Mouse (Mus musculus) liver, embryonic 14.5 days (tissue): ENCODE results near the gene Gucy1b2. TPM values are rescaled to one million over a fixed set of nuclear protein-coding genes. Genes with fewer than 3 reads are reported as not detected.

Experiments used
- ATAC-seq: fragments of 200-750 bp; cut with Nextera tagmentation; 2 replicates; pipeline ENCODE4 v1.8.0; 2017; ENCODE audit warnings: moderate number of reproducible peaks, mild to moderate bottlenecking, moderate library complexity; ENCODE audit not compliant: insufficient read depth
- DNase-seq, 3 experiments: peaks; one replicate each; pipeline ENCODE4 v3.0.0-alpha.2; 2012 to 2013; ENCODE audit warnings: low read depth in 3 of 3, low spot score in 3 of 3
- H3K27ac ChIP-seq: fragments of 300-500 bp; sonication (generic); 2 replicates; pipeline ENCODE4 v1.5.1; 2014; ENCODE audit warnings: moderate library complexity, mild to moderate bottlenecking, control low read depth, inconsistent platforms
- H3K27me3 ChIP-seq: fragments of 300-500 bp; sonication (generic); 2 replicates; pipeline ENCODE4 v1.6.1; 2014; ENCODE audit warnings: mild to moderate bottlenecking, low read length, moderate library complexity; ENCODE audit not compliant: control insufficient read depth, insufficient read depth
- H3K36me3 ChIP-seq: fragments of 300-500 bp; sonication (generic); replicated peaks from 2 replicates; pipeline ENCODE4 v1.6.1; 2014; ENCODE audit warnings: low read depth; ENCODE audit not compliant: control insufficient read depth, insufficient read depth
- H3K4me1 ChIP-seq, 2 experiments: fragments of 200-500 bp in 1 of 2; fragments of 300-500 bp in 1 of 2; sonication (generic) in 1 of 2; replicated peaks; 2 replicates each; pipeline ENCODE4 v1.6.1; 2012 to 2014; ENCODE audit warnings: antibody characterized with exemption in 1 of 2, inconsistent platforms in 1 of 2, low read length in 1 of 2; ENCODE audit not compliant: control insufficient read depth in 2 of 2, insufficient read depth in 2 of 2
- H3K4me2 ChIP-seq: fragments of 300-500 bp; sonication (generic); 2 replicates; pipeline ENCODE4 v1.6.1; 2014; ENCODE audit warnings: low read depth, mild to moderate bottlenecking, control low read depth, moderate library complexity
- H3K4me3 ChIP-seq, 2 experiments: fragments of 200-500 bp in 1 of 2; fragments of 300-500 bp in 1 of 2; sonication (generic) in 1 of 2; 2 replicates each; pipeline ENCODE4 v1.5.1; 2012 to 2014; ENCODE audit warnings: low read depth in 2 of 2, low read length in 2 of 2, mild to moderate bottlenecking in 2 of 2, control low read depth in 1 of 2, inconsistent platforms in 1 of 2, moderate library complexity in 1 of 2; ENCODE audit not compliant: insufficient read depth in 1 of 2
- H3K9ac ChIP-seq: fragments of 300-500 bp; sonication (generic); replicated peaks from 2 replicates; pipeline ENCODE4 v1.6.1; 2014; ENCODE audit warnings: mild to moderate bottlenecking, control low read depth, moderate library complexity
- H3K9me3 ChIP-seq: fragments of 300-500 bp; sonication (generic); 2 replicates; pipeline ENCODE4 v1.6.1; 2016; ENCODE audit warnings: low read length, mixed read lengths; ENCODE audit not compliant: control insufficient read depth
- CTCF ChIP-seq: IDR thresholded peaks from 2 replicates; pipeline ENCODE4 v1.5.1; 2016; ENCODE audit warnings: antibody characterized with exemption, low read depth, control low read depth
- EP300 ChIP-seq: IDR thresholded peaks from 2 replicates; pipeline ENCODE4 v1.6.1; 2016; ENCODE audit warnings: antibody characterized with exemption, low read depth
- WGBS: fragments of 180-500 bp; shearing (Covaris S2); extraction: QIAGEN DNeasy Blood & Tissue Kit; methylation state at CpG from one replicate; pipeline ENCODE4 v1.1.7; 2014; ENCODE audit not compliant: insufficient replicate concordance; 5-methylcytosine and 5-hydroxymethylcytosine counted together
- polyA plus RNA-seq, 2 experiments: library from polyadenylated mRNA; depleted of rRNA in 1 of 2; stranded (reverse) in 1 of 2; unstranded in 1 of 2; fragments of >200 nt; fragmentation: Nextera tagmentation in 1 of 2; extraction: Ambion mirVana in 1 of 2; gene quantifications; 2 replicates each; pipeline versions ENCODE4 v1.2.1 to v1.2.3; 2012 to 2014

Gene Gucy1b2
- polyA plus RNA-seq, 2 experiments, result not detected

DNA sequence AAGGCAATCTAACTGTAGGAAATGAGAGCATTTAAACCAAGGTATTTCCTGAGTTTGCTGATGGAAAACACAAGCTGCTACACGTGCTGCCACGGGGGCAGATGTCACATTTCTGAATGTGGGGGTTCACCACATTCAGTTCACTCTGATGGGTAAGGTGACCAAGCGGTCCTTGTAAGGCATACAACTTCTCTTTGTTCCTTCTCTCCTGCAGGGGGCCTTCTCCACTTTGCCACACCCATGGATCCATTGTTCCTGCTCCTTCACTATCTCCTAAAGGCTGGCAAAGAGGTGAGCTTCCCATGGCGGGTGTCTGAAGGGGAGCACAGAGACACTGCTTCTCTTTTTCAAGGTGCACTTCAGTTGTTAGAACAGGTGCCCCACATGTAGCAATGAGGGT, 105.9 kb downstream of the Gucy1b2 start:
- Histone ChIP-seq H3K4me2 (no peak overlapping the region), H3K4me3 (no peak overlapping the region), H3K9ac (no peak overlapping the region), H3K9me3 (no peaks in the 10 kb centered on the region), H3K27ac (no peak overlapping the region), H3K27me3 (no peaks in the 10 kb centered on the region), H3K4me1 (no peaks in the 10 kb centered on the region), H3K36me3 (peaks cover 5% of the 10 kb centered on the region; the same call in 1 of the 2 replicates)
- DNase-seq, result no peak
- no peak for TF ChIP-seq CTCF
- WGBS, result 82% methylated on average over 4 of the region's 4 CpGs
- ATAC-seq, result no peak

DNA sequence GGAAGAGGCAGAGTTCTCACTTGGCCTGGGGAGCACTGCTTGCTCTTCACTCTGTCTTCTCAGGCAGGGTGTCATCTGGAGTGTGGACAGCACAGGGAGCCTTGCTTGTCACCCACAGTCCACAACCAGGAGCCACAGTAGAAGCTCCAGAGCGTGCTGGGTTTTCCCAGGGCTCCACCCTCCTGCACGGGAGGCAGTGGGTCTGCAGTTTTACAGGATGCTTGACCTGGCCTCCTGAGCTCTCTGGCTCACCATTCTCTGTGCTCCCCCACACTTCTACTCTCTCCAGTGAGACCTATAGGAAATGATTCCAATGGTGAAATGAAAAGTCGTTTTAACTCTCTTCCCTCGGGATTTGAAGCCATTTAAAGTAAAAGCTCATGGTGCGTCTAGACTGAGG, 106.3 kb downstream of the Gucy1b2 start:
- Histone ChIP-seq H3K4me2 (no peak overlapping the region), H3K36me3 (peaks cover 5% of the 10 kb centered on the region; the same call in 1 of the 2 replicates), H3K27me3 (no peaks in the 10 kb centered on the region), H3K9me3 (no peaks in the 10 kb centered on the region), H3K9ac (no peak overlapping the region), H3K4me3 (no peak overlapping the region), H3K4me1 (0 out of 4 replicates have a peak, but pooled peaks cover 0 to under 1% of the 10 kb centered on the region in 2 experiments), H3K27ac (no peak overlapping the region)
- DNase-seq, result no peak
- no peak for ATAC-seq
- TF ChIP-seq EP300 (no peak), CTCF (no peak)
- WGBS, result 75% methylated on average over 5 of the region's 5 CpGs

DNA sequence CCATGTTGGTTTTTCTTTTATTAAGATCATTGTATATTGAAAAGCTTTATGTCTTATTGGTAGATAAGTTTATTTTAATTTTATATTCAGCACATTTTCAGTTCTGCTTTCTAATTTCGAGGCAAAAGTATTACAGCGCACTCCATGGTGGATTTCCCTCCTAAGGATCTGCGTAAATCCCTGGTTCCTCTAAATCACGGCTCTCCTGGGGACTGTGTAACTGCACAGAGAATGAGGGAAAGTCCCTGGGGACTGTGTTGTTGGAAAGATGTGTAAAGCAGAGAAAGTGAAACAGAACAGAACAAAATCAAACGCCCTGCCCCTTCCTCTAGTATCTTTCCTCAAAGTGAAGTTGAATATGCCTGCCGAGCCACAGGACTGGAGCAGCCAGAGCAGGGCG, 109.0 kb downstream of the Gucy1b2 start:
- Histone ChIP-seq H3K36me3 (peaks cover 5% of the 10 kb centered on the region; the same call in 1 of the 2 replicates), H3K9ac (no peak overlapping the region), H3K9me3 (no peaks in the 10 kb centered on the region), H3K4me3 (no peak overlapping the region), H3K4me1 (peaks cover 8 to 15% of the 10 kb centered on the region in 2 experiments), H3K4me2 (no peak overlapping the region), H3K27me3 (no peaks in the 10 kb centered on the region), H3K27ac (no peak overlapping the region)
- ATAC-seq, result no peak
- DNase-seq, result no peak
- 87% methylated on average over 7 of the region's 7 CpGs for WGBS
- no peak for TF ChIP-seq EP300
- no peak for TF ChIP-seq CTCF

DNA sequence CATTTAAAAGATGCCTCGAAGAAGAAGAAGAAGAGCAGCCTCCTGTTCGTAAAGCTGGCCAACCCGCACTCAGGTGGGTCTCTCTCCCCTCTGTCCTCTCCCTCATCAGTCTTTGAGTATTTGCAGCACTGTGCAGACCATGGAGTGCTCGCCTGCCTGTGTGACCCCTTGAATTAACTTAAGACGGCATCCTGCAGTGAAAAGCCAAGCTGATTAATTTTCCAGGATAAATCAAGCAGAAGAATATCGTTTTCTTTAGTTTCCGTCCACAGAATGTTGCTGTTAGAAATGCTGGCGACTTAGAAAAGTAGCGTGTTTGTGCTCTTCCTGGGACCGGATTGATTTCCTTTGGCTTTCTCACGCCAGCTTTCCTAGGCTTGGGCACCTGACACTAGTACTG, 109.5 kb downstream of the Gucy1b2 start:
- no peaks in the 10 kb centered on the region for H3K9me3 ChIP-seq
- no peak for DNase-seq
- no peaks in the 10 kb centered on the region for H3K27me3 ChIP-seq
- H3K4me2 ChIP-seq, result no peak overlapping the region
- H3K27ac ChIP-seq, result no peak overlapping the region
- 83% methylated on average over 11 of the region's 11 CpGs for WGBS
- H3K36me3 ChIP-seq, result peaks cover 5% of the 10 kb centered on the region; the same call in 1 of the 2 replicates
- peaks cover 10 to 18% of the 10 kb centered on the region in 2 experiments for H3K4me1 ChIP-seq
- no peak for ATAC-seq
- no peak overlapping the region for H3K4me3 ChIP-seq
- TF ChIP-seq EP300, result no peak
- no peak for TF ChIP-seq CTCF
- no peak overlapping the region for H3K9ac ChIP-seq

Other genes starting within 250 kb of the Gucy1b2 start
- 16.8 and 29.8 TPM in 2 replicates for gene Rnaseh2b, start 163.7 kb downstream of the Gucy1b2 start, polyA plus RNA-seq (2012; rRNA removed)
- gene Rnaseh2b, start 163.7 kb downstream of the Gucy1b2 start, polyA plus RNA-seq (2014; fragmentation: Nextera tagmentation; extraction: Ambion mirVana), result 75.6 and 77.6 TPM in 2 replicates
- 0.07 and 0.08 TPM in 2 replicates for gene Dleu7, start 163.2 kb downstream of the Gucy1b2 start, polyA plus RNA-seq (2012; rRNA removed)
- gene Dleu7, start 163.2 kb downstream of the Gucy1b2 start, polyA plus RNA-seq (2014; fragmentation: Nextera tagmentation; extraction: Ambion mirVana), result 0.18 TPM in 1 of 2 replicates, not detected in the other
- 1.8 and 2.5 TPM in 2 replicates for gene Fam124a, start 99.4 kb upstream of the Gucy1b2 start, polyA plus RNA-seq (2012; rRNA removed)
- 1.0 and 1.4 TPM in 2 replicates for gene Fam124a, start 99.4 kb upstream of the Gucy1b2 start, polyA plus RNA-seq (2014; fragmentation: Nextera tagmentation; extraction: Ambion mirVana)
- gene Gm4131, start 110.6 kb upstream of the Gucy1b2 start, polyA plus RNA-seq (2012; rRNA removed), result not detected in 2 replicates
- not detected in 2 replicates for gene Gm4131, start 110.6 kb upstream of the Gucy1b2 start, polyA plus RNA-seq (2014; fragmentation: Nextera tagmentation; extraction: Ambion mirVana)
- gene Serpine3, start 207.4 kb upstream of the Gucy1b2 start, polyA plus RNA-seq (2012; rRNA removed), result not detected in 2 replicates
- gene Serpine3, start 207.4 kb upstream of the Gucy1b2 start, polyA plus RNA-seq (2014; fragmentation: Nextera tagmentation; extraction: Ambion mirVana), result not detected in 2 replicates